Mouse (Mus musculus): ENCODE measurements around the gene Slc25a10. TPM values are rescaled to one million over a fixed set of nuclear protein-coding genes. Genes with fewer than 3 reads are reported as not detected.
A peak's percentile ranks its signal among the peaks of the same experiment; 100 is the strongest.

Gene Slc25a10
- polyA plus RNA-seq, 1 experiment from 2014 or later = 65.5 TPM

DNA sequence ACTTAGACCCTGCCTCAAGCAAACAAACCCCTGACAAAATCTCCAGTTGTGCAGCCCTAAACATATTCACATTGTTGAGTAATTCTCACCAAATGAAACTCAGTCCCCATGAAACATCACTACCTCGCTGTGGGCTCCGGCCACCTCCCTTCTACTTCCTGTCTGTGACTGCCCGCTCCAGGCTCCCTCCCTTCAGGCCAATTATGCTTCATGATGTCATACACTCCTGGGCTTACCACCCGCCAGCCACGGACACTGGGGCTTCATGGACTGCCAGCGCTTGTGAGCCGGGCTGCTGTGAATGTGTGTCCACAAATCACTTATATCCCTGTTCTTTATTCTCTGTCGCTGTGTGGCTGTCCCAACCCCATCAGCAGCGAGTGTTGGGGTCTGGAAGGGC lies 28.1 kb downstream of the Slc25a10 start:
- 30% methylated on average over 9 of the region's 9 CpGs for WGBS
- Histone ChIP-seq H3K4me3 (ENCODE audit: low read depth, low read length) (no peak overlapping the region), H3K9ac (ENCODE audit: low read depth, low read length) (no peak overlapping the region; the same call in 1 of the 2 replicates), H3K27ac (ENCODE audit: low read depth, low read length) (no peak overlapping the region), H3K4me2 (0 out of 2 replicates have a peak overlapping the region, but pooled peaks have one; percentile 1), H3K36me3 (ENCODE audit: control insufficient read depth, insufficient read depth, low read length) (no peaks in the 10 kb centered on the region), H3K27me3 (replicated peaks; ENCODE audit: control insufficient read depth, insufficient read depth, low read length) (no peaks in the 10 kb centered on the region), H3K4me1 (replicated peaks; ENCODE audit: control insufficient read depth, insufficient read depth, low read length) (peaks cover 16% of the 10 kb centered on the region), H3K9me3 (ENCODE audit: control insufficient read depth, low read length) (no peaks in the 10 kb centered on the region)
- DNase-seq (ENCODE audit: low spot score) (no peak), ATAC-seq (replicated peaks; ENCODE audit: low FRiP score) (no peak)

DNA sequence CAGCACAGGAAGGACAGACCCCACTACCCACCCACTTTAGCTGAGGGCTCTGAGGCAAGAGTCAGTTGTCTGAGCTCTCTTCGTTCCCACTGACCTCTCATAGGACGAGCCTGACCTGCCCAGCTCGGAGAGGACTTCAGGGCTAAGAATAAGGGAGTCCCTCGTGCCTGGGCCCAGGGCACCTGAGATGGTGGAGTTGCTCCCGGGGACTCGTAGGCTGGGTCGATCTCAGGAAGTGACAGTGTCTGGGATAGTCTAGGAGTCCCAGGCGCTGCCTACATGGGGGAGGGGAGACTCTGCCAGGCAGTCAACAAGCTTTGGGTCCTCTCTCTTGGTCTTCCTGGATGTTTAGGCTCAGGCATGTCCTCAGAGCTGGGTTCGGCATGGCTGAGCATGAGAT lies 28.9 kb downstream of the Slc25a10 start:
- Histone ChIP-seq H3K4me1 (replicated peaks; ENCODE audit: control insufficient read depth, insufficient read depth, low read length) (peaks cover 16% of the 10 kb centered on the region), H3K4me2 (no peak overlapping the region), H3K4me3 (ENCODE audit: low read depth, low read length) (no peak overlapping the region), H3K27ac (ENCODE audit: low read depth, low read length) (peak overlapping the region; percentile 28), H3K27me3 (replicated peaks; ENCODE audit: control insufficient read depth, insufficient read depth, low read length) (no peaks in the 10 kb centered on the region), H3K9ac (ENCODE audit: low read depth, low read length) (peak overlapping the region; percentile 23; the same call in 1 of the 2 replicates), H3K36me3 (ENCODE audit: control insufficient read depth, insufficient read depth, low read length) (no peaks in the 10 kb centered on the region), H3K9me3 (ENCODE audit: control insufficient read depth, low read length) (no peaks in the 10 kb centered on the region)
- WGBS = 74% methylated on average over 9 of the region's 9 CpGs
- ATAC-seq (replicated peaks; ENCODE audit: low FRiP score) = peak; percentile 8; the same call in 1 of the 2 replicates
- DNase-seq (ENCODE audit: low spot score) = no peak

DNA sequence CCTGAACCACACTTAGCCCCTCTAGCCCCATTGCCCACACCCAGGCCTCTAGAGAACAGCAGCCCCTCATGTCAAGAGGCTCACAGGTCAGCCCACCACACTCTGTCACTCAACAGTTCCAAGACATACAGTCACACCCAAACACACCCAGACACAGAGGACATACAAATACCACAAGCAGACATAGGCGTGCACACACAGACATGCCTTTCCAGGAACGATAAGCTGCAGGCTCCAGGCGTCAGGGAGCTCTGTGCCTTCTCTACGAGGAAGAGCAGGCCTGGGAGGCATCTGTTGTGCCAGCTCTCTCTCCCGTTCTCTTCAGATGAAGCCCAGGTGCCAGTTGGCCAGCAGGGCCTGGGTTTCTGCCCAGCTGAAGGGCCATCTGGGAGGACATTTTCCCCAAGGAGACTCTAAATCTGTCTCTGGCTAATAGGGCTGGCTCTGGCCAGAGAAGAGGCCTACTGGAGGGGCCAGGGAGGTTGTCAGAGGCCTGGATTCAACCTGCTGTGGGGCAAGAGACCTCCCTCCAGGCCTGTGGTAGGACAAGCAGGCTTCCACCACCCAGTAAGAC lies 29.4 kb downstream of the Slc25a10 start:
- Histone ChIP-seq H3K27ac (ENCODE audit: low read depth, low read length) (peak overlapping the region; percentile 28), H3K4me1 (replicated peaks; ENCODE audit: control insufficient read depth, insufficient read depth, low read length) (peaks cover 16% of the 10 kb centered on the region), H3K36me3 (ENCODE audit: control insufficient read depth, insufficient read depth, low read length) (no peaks in the 10 kb centered on the region), H3K4me2 (no peak overlapping the region), H3K27me3 (replicated peaks; ENCODE audit: control insufficient read depth, insufficient read depth, low read length) (no peaks in the 10 kb centered on the region), H3K9me3 (ENCODE audit: control insufficient read depth, low read length) (no peaks in the 10 kb centered on the region), H3K4me3 (ENCODE audit: low read depth, low read length) (no peak overlapping the region), H3K9ac (ENCODE audit: low read depth, low read length) (no peak overlapping the region)
- WGBS = 74% methylated on average over 5 of the region's 5 CpGs
- peak; percentile 78 for ATAC-seq (replicated peaks; ENCODE audit: low FRiP score)
- DNase-seq (ENCODE audit: low spot score) = no peak

DNA sequence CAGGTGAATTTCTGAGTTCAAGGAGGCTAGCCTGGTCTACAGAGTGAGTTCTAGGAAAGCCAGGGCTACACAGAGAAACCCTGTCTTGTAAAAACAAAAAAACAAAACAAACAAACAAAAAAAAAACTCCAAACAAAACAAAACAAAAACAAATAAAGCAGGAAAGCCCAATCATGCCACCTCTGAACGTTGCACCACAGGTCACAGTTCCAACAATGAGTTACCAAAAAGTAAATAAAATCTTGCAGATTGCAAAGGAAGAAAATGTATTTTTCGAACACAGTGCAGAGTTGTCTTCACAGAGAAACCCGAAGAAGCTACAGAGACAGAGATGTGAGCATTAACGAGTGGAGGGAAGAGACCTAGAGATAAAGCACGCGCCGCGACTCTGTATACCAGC lies 30.9 kb downstream of the Slc25a10 start:
- ATAC-seq (replicated peaks; ENCODE audit: low FRiP score) (no peak), DNase-seq (ENCODE audit: low spot score) (no peak)
- no peak overlapping the region for H3K4me2 ChIP-seq
- H3K4me1 ChIP-seq (replicated peaks; ENCODE audit: control insufficient read depth, insufficient read depth, low read length) = peaks cover 16% of the 10 kb centered on the region
- H3K36me3 ChIP-seq (ENCODE audit: control insufficient read depth, insufficient read depth, low read length) = no peaks in the 10 kb centered on the region
- H3K4me3 ChIP-seq (ENCODE audit: low read depth, low read length) = no peak overlapping the region
- no peaks in the 10 kb centered on the region for H3K27me3 ChIP-seq (replicated peaks; ENCODE audit: control insufficient read depth, insufficient read depth, low read length)
- no peaks in the 10 kb centered on the region for H3K9me3 ChIP-seq (ENCODE audit: control insufficient read depth, low read length)
- 77% methylated on average over 8 of the region's 8 CpGs for WGBS
- H3K9ac ChIP-seq (ENCODE audit: low read depth, low read length) = no peak overlapping the region
- H3K27ac ChIP-seq (ENCODE audit: low read depth, low read length) = no peak overlapping the region

DNA sequence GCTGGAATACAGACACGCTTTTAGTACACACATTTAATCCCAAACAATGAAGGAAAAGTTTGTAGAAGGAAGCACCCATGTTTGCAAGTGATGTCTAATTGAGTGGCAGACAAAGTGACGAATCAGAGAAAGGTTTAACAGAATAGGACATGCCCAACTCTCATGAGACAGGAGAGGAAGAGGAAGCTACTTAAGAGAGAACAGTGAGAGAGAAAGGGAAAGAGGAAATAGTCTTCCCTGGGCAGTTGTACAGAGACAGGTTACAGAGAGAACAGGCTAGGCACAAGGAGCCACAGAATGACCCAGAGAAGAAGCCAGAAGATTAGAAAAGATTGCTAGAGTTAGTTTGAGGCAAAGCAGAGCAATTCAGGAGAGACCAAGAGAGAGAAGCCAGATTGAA lies 34.3 kb downstream of the Slc25a10 start:
- no peak for ATAC-seq (replicated peaks; ENCODE audit: low FRiP score)
- no peaks in the 10 kb centered on the region for H3K36me3 ChIP-seq (ENCODE audit: control insufficient read depth, insufficient read depth, low read length)
- H3K27me3 ChIP-seq (replicated peaks; ENCODE audit: control insufficient read depth, insufficient read depth, low read length) = peaks cover 31% of the 10 kb centered on the region
- DNase-seq (ENCODE audit: low spot score) = no peak
- H3K4me2 ChIP-seq = no peak overlapping the region
- H3K9ac ChIP-seq (ENCODE audit: low read depth, low read length) = no peak overlapping the region
- no peaks in the 10 kb centered on the region for H3K9me3 ChIP-seq (ENCODE audit: control insufficient read depth, low read length)
- H3K4me3 ChIP-seq (ENCODE audit: low read depth, low read length) = no peak overlapping the region
- no peak overlapping the region for H3K27ac ChIP-seq (ENCODE audit: low read depth, low read length)
- H3K4me1 ChIP-seq (replicated peaks; ENCODE audit: control insufficient read depth, insufficient read depth, low read length) = peaks cover 16% of the 10 kb centered on the region
- 77% methylated on average over 2 of the region's 2 CpGs for WGBS

DNA sequence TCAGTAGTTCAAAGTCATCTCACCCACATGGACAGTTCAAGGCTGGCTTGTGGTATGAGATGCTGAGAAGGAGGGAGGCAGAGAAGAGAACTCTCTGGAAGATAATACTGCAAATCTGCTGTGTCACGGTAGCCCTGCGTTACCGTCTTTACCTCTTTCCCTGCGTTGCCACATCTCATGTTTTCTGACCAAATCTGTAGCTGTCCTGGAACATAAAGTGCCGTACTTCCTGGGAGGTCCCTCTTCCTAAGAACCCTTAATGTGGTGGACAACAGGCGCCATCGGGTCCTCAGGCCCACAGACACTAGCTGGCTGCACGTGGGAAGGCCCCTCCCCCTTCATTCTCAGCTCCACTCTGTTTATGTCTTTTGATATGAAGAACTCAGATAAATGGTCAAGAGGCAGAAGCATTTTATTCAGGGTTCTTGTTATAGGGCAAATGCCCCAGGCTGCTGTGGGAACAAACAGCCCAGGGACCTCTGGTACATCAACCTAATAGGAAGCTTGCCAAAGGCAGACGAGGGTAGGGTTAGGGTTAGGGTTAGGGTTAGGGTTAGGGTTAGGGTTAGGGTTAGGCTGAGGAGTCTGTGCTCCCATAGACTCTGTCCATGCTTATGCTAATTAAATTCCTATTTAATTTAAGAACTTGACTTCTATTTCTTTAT lies 36.2 kb downstream of the Slc25a10 start:
- no peak overlapping the region for H3K9ac ChIP-seq (ENCODE audit: low read depth, low read length)
- peaks cover 16% of the 10 kb centered on the region for H3K4me1 ChIP-seq (replicated peaks; ENCODE audit: control insufficient read depth, insufficient read depth, low read length)
- no peak for ATAC-seq (replicated peaks; ENCODE audit: low FRiP score)
- no peak overlapping the region for H3K27ac ChIP-seq (ENCODE audit: low read depth, low read length)
- WGBS = 68% methylated on average over 9 of the region's 9 CpGs
- DNase-seq (ENCODE audit: low spot score) = no peak
- H3K4me3 ChIP-seq (ENCODE audit: low read depth, low read length) = no peak overlapping the region
- no peaks in the 10 kb centered on the region for H3K9me3 ChIP-seq (ENCODE audit: control insufficient read depth, low read length)
- peaks cover 50% of the 10 kb centered on the region for H3K27me3 ChIP-seq (replicated peaks; ENCODE audit: control insufficient read depth, insufficient read depth, low read length)
- H3K4me2 ChIP-seq = no peak overlapping the region
- no peaks in the 10 kb centered on the region for H3K36me3 ChIP-seq (ENCODE audit: control insufficient read depth, insufficient read depth, low read length)

DNA sequence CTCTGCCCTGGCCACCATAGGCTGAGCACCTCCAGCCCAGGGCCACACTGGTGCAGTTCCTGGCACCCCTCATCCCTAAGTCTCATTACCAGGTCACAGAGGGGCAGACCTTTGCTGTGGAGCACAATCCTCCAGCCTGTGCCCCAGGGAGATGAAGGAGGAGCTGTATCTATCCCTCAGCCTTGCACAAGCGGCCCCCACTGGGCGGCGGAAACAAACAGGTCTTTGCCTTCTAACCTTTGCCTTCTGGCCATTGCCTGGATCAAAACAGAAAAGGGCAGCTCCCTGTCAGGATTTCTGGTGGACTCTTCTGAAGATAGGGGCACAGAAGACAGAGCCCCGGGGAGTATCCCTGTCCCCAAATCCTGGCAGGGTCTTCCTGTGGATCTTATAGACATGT lies 37.3 kb downstream of the Slc25a10 start:
- Histone ChIP-seq H3K27ac (ENCODE audit: low read depth, low read length) (0 out of 2 replicates have a peak overlapping the region, but pooled peaks have one; percentile 5), H3K4me1 (replicated peaks; ENCODE audit: control insufficient read depth, insufficient read depth, low read length) (peaks cover 16% of the 10 kb centered on the region), H3K4me3 (ENCODE audit: low read depth, low read length) (no peak overlapping the region), H3K4me2 (no peak overlapping the region), H3K9me3 (ENCODE audit: control insufficient read depth, low read length) (no peaks in the 10 kb centered on the region), H3K9ac (ENCODE audit: low read depth, low read length) (no peak overlapping the region), H3K36me3 (ENCODE audit: control insufficient read depth, insufficient read depth, low read length) (no peaks in the 10 kb centered on the region), H3K27me3 (replicated peaks; ENCODE audit: control insufficient read depth, insufficient read depth, low read length) (peaks cover 56% of the 10 kb centered on the region)
- WGBS = 49% methylated on average over 4 of the region's 4 CpGs
- no peak for DNase-seq (ENCODE audit: low spot score)
- no peak for ATAC-seq (replicated peaks; ENCODE audit: low FRiP score)

DNA sequence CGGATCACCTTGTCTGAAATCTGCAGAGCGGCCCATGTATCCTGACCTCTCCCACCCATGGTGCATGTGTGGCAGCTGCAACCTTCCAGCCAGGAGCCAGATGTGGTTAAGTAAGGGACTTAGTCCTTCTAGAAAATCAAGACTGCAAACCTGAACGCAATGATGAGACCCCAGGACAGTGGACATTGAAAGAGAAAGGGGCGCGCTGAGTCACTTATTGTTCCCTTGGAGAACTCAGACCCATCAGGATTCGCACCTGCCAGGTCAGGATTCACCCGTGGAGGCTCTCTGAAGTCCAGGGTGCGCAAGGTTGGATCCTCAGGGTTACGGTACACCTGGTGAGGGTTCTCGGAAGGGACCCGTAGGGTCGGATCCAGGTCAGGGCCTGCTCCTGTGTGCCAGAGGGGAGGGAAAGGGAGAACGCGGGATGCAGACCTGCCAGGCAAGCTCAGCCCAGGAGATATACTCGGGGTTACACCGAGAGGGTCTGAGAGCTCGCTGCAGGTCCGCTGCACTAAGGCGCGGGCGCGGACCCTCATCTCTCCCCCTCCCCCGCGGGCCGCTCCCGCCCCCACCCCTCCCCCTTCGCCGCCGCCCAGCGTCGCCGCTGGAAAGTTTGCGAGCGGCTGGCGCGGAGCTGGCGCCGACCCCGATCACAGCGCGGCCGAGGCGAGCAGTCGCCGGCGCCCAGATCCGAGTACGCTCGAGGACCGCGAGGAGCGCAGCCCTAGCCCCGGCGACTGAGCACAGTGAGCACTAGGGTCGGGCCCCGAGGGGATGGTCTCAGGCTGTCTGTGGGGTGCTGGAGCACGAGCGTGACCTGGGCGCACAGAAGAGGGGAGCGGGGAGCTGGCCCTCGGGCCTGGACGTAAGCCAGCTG lies 38.7 kb downstream of the Slc25a10 start, which contains the start of gene Gcgr:
Gene Gcgr (plus strand): TSS at position 615 of the 880 bp plus-strand sequence.
- H3K4me3 ChIP-seq (ENCODE audit: low read depth, low read length) = peak within 1 kb of the TSS; percentile 37
- H3K27me3 ChIP-seq (replicated peaks; ENCODE audit: control insufficient read depth, insufficient read depth, low read length) = peaks cover 65% of the 10 kb centered on the region
- ATAC-seq (replicated peaks; ENCODE audit: low FRiP score) (peak; percentile 35; the same call in 1 of the 2 replicates), DNase-seq (ENCODE audit: low spot score) (peak; percentile 47)
- peak within 1 kb of the TSS; percentile 66 for H3K4me2 ChIP-seq
- H3K9ac ChIP-seq (ENCODE audit: low read depth, low read length) = peak within 1 kb of the TSS; percentile 44
- no peaks in the 10 kb centered on the region for H3K9me3 ChIP-seq (ENCODE audit: control insufficient read depth, low read length)
- H3K36me3 ChIP-seq (ENCODE audit: control insufficient read depth, insufficient read depth, low read length) = no peaks in the 10 kb centered on the region
- H3K4me1 ChIP-seq (replicated peaks; ENCODE audit: control insufficient read depth, insufficient read depth, low read length) = peaks cover 16% of the 10 kb centered on the region
- 8% methylated on average over 59 of the region's 62 CpGs for WGBS
- no peak within 1 kb of the TSS for H3K27ac ChIP-seq (ENCODE audit: low read depth, low read length)
